Mouse (Mus musculus) cerebellum, adult 2 months (tissue): ENCODE data around the gene 2610318N02Rik.

Source experiments
- CTCF ChIP-seq: fragments of 200-500 bp; IDR thresholded peaks from 2 replicates; pipeline ENCODE4 v1.5.1; 2011; ENCODE audit warnings: low read depth, mild to moderate bottlenecking, control low read depth, low read length, moderate library complexity, borderline replicate concordance; ENCODE audit not compliant: insufficient read depth
- POLR2A ChIP-seq: fragments of 200-500 bp; IDR thresholded peaks from 2 replicates; pipeline ENCODE4 v1.6.1; 2011; ENCODE audit warnings: low read length, control low read depth, borderline replicate concordance; ENCODE audit not compliant: insufficient read depth

DNA sequence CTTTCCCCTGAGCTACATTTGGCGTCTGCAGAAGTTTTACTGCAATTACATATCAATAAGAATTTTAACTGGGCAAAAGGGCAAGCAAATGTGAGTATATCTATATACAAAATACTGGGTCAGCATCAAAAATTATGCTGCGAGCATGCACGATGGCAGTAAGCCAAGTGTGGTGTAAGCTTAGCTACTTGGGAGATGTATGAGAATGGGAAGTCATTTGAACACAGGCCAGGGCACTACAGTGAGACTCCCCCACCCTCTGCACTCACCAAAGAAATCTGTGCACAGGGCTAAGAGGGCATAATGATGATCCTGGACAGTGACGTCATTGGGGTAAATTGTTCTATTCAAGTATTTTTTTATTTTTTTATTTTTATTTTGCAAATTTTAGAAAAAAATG is 20.4 kb downstream of the 2610318N02Rik start:
- TF ChIP-seq CTCF (no peak), POLR2A (no peak)
